Mouse (Mus musculus): ENCODE measurements around the gene Pacs1.

DNA sequence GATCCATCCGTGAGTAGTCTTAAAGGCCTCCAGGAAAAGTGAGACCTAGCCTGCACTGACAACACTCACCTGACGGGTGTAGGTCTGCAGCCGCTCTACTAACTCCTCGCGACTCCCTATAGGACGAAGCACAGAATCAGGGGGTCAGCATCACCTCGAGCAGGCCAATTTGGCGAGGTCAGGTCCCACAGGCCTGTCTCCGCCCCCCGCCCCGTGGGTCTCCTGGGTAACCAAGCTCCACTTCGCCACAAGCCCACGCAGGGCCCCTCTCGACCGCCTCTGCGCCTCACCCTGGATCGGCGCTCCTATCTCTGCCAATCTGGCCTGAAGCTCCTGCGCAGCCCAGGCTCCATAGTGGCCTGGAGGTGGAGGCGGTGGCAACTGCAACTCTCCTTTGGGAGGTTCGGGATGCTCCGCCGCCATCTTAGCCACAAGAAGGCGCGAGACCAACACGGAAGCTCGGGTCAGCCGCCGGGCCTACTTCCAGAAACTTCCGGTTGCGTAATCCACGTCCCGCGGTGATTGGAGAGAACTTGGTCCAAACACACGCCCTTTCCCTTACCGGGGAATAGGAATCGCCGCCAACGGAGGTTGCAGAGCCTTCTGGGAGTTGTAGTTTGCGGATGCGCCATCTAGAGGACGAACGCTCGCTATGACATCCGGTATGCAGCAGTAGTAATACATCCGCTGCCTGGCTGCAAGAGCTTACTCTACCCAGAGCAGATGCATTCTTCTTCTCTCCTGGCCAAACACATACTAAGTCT lies 22.2 kb upstream of the Pacs1 start, which contains the start of gene Sf3b2:
- TF ChIP-seq CTCF (IDR thresholded peaks at IDR 0.05; ENCODE audit: low read depth), result peak; percentile 76
- TF ChIP-seq EP300 (IDR thresholded peaks at IDR 0.05; ENCODE audit: low read depth), result peak; percentile 59; the same call in 1 of the 2 replicates
